Mouse (Mus musculus): ENCODE results near the gene Sars.

GRCm38 (mm10) chr3:108484749-108485148, 39.7 kb upstream of the Sars start:
- TF ChIP-seq CTCF (IDR thresholded peaks at IDR 0.05; ENCODE audit: low read depth) (no peak), EP300 (optimal IDR thresholded peaks at IDR 0.05) (no peak)

Data from stomach, postnatal 0 days (tissue).